Mouse (Mus musculus): ENCODE measurements around the gene Dad1. TPM values are rescaled to one million over a fixed set of nuclear protein-coding genes. Genes with fewer than 3 reads are reported as not detected.

The Dad1 gene
- 174 TPM for polyA plus RNA-seq (2021)

DNA sequence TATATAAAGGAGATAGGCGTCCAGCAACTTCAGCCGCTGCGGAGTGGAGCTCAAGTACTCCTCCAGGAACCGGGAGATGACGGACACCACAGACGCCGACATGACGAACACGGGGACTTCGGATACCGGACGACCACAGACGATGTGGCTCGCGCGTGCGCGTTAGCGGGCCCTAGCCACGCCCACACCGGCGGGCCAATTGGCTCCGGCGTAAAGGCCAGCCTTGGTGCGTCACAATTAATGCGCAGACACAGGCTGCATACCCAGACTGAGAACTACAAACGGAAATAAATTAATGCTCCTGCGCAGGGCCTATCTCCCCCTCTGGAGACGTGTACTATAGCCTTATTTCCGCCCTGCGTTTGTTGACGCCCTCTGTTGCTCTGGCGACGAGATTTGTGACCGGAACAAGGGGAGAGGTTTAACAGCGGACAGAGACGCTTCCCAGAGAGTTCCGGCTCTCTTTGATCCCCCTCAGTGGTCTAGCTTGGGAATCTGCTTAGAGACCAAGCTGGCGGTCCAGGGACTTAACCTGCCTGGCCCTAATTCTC lies at the start of gene Dad1, which contains the start of gene Abhd4:
TSS of gene Dad1 (minus strand) at position 364 of the 551 bp plus-strand sequence.
TSS of gene Abhd4 (plus strand) at position 448 of the 551 bp plus-strand sequence.
- in situ Hi-C loops (cut with MboI; ENCODE audit: low pct_unique_long_range_greater_than_20kb) = no loop called here
- no peak for TF ChIP-seq CTCF (IDR thresholded peaks at IDR 0.05)
- H3K27me3 ChIP-seq = no peaks in the 10 kb centered on the region
- ChIA-PET POLR2A (no interaction called here), CTCF (interaction anchor here (1.1 to 2.0 kb wide), 4 partner anchors 15 to 200 kb away, joined by 3 to 6 read pairs (median 4); no protein-coding TSS in a partner anchor)
- peak; percentile 99 for ATAC-seq
- peak; percentile 94 for DNase-seq (ENCODE audit: low read depth, low spot score)

DNA sequence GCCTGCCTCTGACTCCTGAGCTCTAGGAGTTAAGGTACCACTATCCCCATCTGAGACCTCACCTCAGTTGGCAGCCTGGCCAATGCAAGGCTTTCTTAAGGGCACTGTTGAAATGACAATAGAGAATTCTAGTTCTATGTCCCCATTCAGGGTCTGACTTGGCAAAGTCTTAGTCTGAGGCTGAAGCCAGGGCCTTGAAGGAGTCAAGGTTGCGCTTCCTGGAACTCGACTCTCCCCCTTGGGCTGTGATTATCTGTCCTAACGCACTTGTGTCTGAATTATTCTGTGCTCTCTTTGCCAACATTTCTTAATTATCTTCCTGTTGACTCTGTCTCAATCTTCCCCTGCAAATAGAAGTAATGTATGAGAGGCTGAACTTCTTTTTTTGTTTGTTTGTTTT lies 46.8 kb upstream of the Dad1 start:
- in situ Hi-C loops (cut with MboI; ENCODE audit: low pct_unique_long_range_greater_than_20kb) = no loop called here
- ChIA-PET CTCF (no interaction called here), POLR2A (no interaction called here)
- H3K27me3 ChIP-seq = no peaks in the 10 kb centered on the region
- DNase-seq (ENCODE audit: low read depth, low spot score) = no peak
- TF ChIP-seq CTCF (IDR thresholded peaks at IDR 0.05) = no peak
- ATAC-seq = no peak

DNA sequence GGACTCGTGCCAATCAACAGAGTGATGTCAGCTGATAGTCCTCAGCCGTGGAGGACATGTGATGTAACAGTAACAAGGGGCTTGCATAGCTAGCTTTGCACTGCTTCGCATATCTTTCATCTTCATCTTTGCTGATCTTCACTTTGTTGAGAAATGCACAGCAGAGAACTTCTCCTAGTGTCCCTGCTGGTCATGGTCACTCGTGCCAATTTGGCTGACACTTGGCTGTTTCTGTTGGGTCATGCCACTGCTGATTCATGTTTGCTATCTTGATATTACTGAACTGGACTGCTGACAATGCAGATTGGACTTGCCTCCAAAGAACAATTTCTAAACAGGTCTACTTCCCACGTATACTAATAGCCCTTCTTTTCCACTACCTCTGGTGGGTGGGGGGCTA lies 46.2 kb upstream of the Dad1 start:
- no peak for TF ChIP-seq CTCF (IDR thresholded peaks at IDR 0.05)
- no peak for ATAC-seq
- no peak for DNase-seq (ENCODE audit: low read depth, low spot score)

DNA sequence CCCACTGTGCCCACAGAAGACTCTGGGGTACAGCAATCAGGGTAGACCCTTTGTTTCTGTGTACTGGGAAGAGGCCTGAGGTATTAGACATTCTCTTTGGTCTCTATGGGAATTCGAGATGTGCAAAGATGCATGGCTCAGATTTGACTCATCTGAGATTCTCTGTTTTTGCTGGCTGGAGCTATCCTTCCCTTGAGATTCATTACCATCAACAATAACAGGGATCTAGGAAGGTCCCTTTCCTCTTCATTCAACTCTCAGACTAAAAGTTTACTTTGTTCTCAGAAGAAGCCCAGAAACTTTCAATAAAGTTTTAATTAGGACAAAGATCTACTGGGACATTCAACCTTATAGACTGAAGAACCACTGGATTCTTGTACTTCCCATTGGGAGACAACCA lies 30.9 kb upstream of the Dad1 start, which contains the start of gene Olfr49:
TSS of gene Olfr49 (minus strand) at position 101 of the 400 bp plus-strand sequence.
- no peak for ATAC-seq
- DNase-seq (ENCODE audit: low read depth, low spot score) = no peak
- ChIA-PET CTCF (no interaction called here), POLR2A (no interaction called here)
- peaks cover 39% of the 10 kb centered on the region for H3K27me3 ChIP-seq
- in situ Hi-C loops (cut with MboI; ENCODE audit: low pct_unique_long_range_greater_than_20kb) = no loop called here
- no peak for TF ChIP-seq CTCF (IDR thresholded peaks at IDR 0.05)

More for the DNA sequence above, 46.2 kb upstream of the Dad1 start:
- in situ Hi-C loops (cut with MboI; ENCODE audit: low pct_unique_long_range_greater_than_20kb) = no loop called here
- ChIA-PET CTCF (no interaction called here), POLR2A (no interaction called here)
- H3K27me3 ChIP-seq = no peaks in the 10 kb centered on the region

DNA sequence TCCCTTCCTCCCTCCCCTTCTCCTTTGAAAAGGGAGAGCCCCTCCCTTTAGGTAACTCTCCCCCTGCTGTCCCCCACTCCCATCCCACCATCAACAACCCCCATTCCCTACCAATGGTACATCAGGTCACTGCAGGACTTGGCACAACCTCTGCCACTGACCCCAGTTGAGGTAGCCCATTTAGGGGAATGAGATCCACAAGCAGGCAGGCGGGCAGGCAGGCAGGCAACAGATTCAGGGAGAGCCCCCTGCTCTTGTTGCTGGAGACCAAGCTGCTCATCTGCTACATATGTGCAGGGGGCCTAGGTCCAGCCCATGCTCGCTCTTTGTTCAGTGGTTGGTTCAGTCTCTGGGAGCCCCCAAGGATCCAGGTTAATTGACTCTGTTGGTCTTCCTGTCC lies 22.5 kb upstream of the Dad1 start:
- no peak for TF ChIP-seq CTCF (IDR thresholded peaks at IDR 0.05)
- in situ Hi-C loops (cut with MboI; ENCODE audit: low pct_unique_long_range_greater_than_20kb) = no loop called here
- CTCF ChIA-PET = interaction anchor here (1.0 kb wide), 1 partner anchor 13 kb away, joined by 3 read pairs; no protein-coding TSS in a partner anchor
- ATAC-seq (no peak), DNase-seq (ENCODE audit: low read depth, low spot score) (no peak)
- POLR2A ChIA-PET = no interaction called here
- H3K27me3 ChIP-seq = peaks cover 4% of the 10 kb centered on the region

DNA sequence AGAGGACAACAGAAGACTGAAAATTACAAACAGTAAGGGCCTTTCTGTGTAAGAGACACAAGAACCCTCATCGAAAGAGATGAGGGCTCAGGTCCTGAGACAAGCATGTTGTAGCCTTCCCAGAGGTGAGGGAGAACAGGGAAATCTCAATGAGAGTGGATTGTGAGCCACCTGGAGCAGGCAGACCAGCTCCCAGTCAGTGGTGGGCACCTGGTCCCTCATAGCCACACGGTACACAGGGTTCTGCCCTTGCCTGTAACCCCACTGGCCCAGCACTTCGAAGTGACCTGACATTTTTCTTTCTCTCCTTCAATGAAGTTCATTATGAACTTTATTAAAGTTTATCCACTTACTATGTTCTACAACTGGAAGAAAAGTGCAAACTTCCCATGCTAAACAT lies 18.8 kb upstream of the Dad1 start:
- in situ Hi-C loops (cut with MboI; ENCODE audit: low pct_unique_long_range_greater_than_20kb) = no loop called here
- DNase-seq (ENCODE audit: low read depth, low spot score) = no peak
- POLR2A ChIA-PET = no interaction called here
- CTCF ChIA-PET = no interaction called here
- no peak for ATAC-seq
- no peaks in the 10 kb centered on the region for H3K27me3 ChIP-seq
- TF ChIP-seq CTCF (IDR thresholded peaks at IDR 0.05) = no peak

DNA sequence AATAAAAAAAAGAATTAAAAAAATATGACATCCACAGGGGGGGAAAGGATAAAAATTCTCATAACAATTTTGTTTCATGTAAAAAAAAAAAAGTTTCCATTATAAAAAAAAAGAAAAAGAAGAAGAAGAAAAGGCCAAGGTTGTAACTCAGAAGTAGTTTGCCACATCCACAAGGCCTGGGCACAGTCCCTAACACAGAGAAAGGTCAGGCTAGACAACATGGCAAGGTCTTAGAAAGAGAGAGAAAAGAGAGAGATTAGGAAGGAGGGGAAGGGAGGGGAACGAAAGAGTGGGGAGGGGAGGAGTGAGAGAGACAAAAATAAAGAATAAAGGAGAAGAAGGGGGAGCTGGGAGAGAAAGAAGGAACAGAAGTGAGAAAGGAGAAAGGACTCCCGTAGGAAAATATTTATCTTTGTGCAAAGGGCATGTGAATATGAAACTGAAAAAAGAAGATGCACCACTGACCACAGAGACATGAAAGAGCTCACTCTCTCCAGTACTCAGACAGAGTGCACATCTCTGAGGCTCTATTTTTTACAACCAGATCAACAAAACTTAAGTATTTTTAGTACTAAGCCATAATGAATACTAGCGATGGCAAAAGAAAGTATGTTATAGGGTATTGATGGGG lies 18.2 kb upstream of the Dad1 start:
- H3K27me3 ChIP-seq = no peaks in the 10 kb centered on the region

DNA sequence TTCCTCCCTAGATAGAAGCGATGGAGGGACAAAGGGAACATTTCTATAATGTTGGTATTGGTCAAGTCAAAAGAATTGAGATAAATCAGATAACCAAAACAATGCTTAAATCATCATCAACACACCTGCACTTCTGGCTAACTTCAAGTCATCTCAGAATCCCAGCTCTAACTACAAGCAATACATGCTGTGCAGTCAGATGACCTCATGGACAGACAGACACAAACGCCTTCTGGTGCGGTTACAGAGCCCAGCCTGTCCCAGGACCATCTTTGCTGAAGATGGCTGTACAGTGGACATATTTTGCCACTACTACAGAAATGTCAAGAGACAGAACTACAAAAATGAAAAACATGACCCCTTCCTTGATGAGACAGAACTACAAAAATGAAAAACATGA lies 16.5 kb upstream of the Dad1 start:
- in situ Hi-C loops (cut with MboI; ENCODE audit: low pct_unique_long_range_greater_than_20kb) = no loop called here
- CTCF ChIA-PET = no interaction called here
- TF ChIP-seq CTCF (IDR thresholded peaks at IDR 0.05) = no peak
- no peaks in the 10 kb centered on the region for H3K27me3 ChIP-seq
- DNase-seq (ENCODE audit: low read depth, low spot score) (no peak), ATAC-seq (no peak)
- POLR2A ChIA-PET = no interaction called here

More for the DNA sequence above, 18.2 kb upstream of the Dad1 start:
- no peak for TF ChIP-seq CTCF (IDR thresholded peaks at IDR 0.05)
- DNase-seq (ENCODE audit: low read depth, low spot score) (no peak), ATAC-seq (no peak)
- CTCF ChIA-PET = no interaction called here
- in situ Hi-C loops (cut with MboI; ENCODE audit: low pct_unique_long_range_greater_than_20kb) = no loop called here
- POLR2A ChIA-PET = no interaction called here

DNA sequence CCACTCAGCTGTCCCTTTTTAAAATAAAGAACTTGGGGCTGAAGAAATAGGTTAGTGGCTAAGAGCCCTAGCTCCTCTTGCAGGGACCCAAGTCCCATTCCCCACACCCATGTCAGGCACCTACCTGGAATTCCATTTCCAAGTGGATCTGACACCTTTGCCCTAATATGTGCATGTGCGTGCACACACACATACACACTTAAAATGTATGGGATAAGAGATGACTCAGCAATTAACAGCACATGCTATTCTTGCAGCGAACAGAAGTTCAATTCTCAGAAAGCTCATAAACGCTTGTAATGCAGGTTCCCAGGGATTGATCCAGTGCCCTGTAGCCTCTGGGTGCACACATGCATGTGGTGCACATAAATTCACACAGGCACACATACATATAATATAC lies 15.7 kb upstream of the Dad1 start:
- in situ Hi-C loops (cut with MboI; ENCODE audit: low pct_unique_long_range_greater_than_20kb) = no loop called here
- no peak for TF ChIP-seq CTCF (IDR thresholded peaks at IDR 0.05)
- no peaks in the 10 kb centered on the region for H3K27me3 ChIP-seq
- no peak for ATAC-seq
- no peak for DNase-seq (ENCODE audit: low read depth, low spot score)
- CTCF ChIA-PET = no interaction called here
- POLR2A ChIA-PET = no interaction called here

DNA sequence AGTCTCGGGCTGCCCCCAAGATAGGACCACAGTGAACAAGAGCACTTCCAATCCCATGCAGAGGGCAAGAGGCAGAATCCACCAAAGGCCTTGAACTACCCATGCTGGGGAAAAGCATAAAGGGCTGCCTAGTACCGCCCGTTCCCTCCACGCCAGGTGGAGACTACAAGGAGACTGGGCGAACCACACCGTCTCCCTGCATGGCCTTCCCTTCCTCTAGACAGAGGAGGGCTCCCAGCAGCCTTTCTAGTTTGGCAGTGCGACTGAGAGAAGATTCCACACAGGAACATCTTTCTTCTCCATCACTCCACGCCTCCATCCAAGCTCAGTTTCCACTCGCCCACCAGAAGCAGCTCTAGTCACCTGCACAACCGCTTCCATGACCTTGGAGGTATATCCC lies 14.1 kb upstream of the Dad1 start:
- no peaks in the 10 kb centered on the region for H3K27me3 ChIP-seq
- DNase-seq (ENCODE audit: low read depth, low spot score) = no peak
- CTCF ChIA-PET = no interaction called here
- POLR2A ChIA-PET = no interaction called here
- no peak for ATAC-seq
- no peak for TF ChIP-seq CTCF (IDR thresholded peaks at IDR 0.05)
- in situ Hi-C loops (cut with MboI; ENCODE audit: low pct_unique_long_range_greater_than_20kb) = no loop called here

DNA sequence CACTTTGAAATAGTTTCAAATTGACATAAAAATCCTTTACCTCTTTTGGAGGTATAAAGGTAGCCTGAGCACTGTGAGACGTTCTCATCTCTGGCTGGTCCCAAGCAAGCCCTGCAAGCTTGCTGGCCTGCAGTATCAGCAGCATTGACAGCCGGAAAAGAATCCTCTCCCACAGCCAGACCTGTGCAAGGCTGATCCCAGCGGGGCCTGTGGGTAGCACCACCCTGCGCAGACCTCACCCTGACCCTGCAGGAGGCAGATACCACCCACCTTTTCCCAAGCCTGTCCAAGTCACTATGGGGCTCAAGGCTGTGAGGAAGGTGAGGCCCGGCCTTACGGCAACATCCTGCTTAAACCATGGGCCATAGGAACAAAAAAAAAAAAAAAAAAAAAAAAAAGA lies 12.0 kb upstream of the Dad1 start:
- ATAC-seq = no peak
- CTCF ChIA-PET = no interaction called here

DNA sequence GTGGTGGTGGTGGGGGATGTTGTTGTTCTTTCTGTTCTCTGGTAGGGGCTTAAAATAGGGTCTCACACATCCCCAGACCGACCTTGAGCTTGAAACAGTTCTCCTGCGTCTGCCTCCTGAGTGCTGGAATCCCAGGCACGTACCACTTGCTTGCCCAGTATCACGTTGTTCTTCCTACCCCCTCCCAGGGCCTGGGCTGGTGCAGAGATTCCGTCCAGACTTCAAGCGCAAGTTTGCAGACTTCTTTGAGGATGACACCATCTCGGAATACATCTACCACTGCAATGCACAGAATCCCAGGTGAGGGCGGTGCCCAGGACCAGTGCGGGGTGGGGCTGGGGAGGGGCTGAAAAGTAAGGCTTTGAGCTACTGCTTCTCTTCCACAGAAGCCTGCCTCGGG lies 11.2 kb upstream of the Dad1 start:
- in situ Hi-C loops (cut with MboI; ENCODE audit: low pct_unique_long_range_greater_than_20kb) = no loop called here
- CTCF ChIA-PET = no interaction called here
- POLR2A ChIA-PET = no interaction called here
- no peaks in the 10 kb centered on the region for H3K27me3 ChIP-seq
- ATAC-seq = no peak
- DNase-seq (ENCODE audit: low read depth, low spot score) = no peak
- no peak for TF ChIP-seq CTCF (IDR thresholded peaks at IDR 0.05)

More for the DNA sequence above, 12.0 kb upstream of the Dad1 start:
- POLR2A ChIA-PET = interaction anchor here (0.6 kb wide), 1 partner anchor 252 kb away, joined by 3 read pairs; no protein-coding TSS in a partner anchor
- TF ChIP-seq CTCF (IDR thresholded peaks at IDR 0.05) = no peak
- no peak for DNase-seq (ENCODE audit: low read depth, low spot score)
- H3K27me3 ChIP-seq = no peaks in the 10 kb centered on the region
- in situ Hi-C loops (cut with MboI; ENCODE audit: low pct_unique_long_range_greater_than_20kb) = no loop called here
